Mouse (Mus musculus) small intestine, adult 2 months (tissue): ENCODE measurements around the gene Fbxo44. TPM values are rescaled to one million over a fixed set of nuclear protein-coding genes. Genes with fewer than 3 reads are reported as not detected.

ENCODE experiments used
- H3K27ac ChIP-seq: fragments of 200-500 bp; 2 replicates; pipeline ENCODE4 v1.5.1; 2012; ENCODE audit warnings: low read depth, low read length, control low read depth, inconsistent platforms; ENCODE audit not compliant: insufficient read depth
- H3K27me3 ChIP-seq: fragments of 200-500 bp; 2 replicates; pipeline ENCODE4 v1.6.1; 2012; ENCODE audit warnings: mild to moderate bottlenecking, moderate library complexity, low read length, inconsistent platforms; ENCODE audit not compliant: control insufficient read depth, insufficient read depth
- H3K36me3 ChIP-seq: fragments of 200-500 bp; 2 replicates; pipeline ENCODE4 v1.6.1; 2012; ENCODE audit warnings: mild to moderate bottlenecking, low read length, control low read depth, inconsistent platforms; ENCODE audit not compliant: control insufficient read depth, insufficient read depth
- H3K4me1 ChIP-seq: fragments of 200-500 bp; 2 replicates; pipeline ENCODE4 v1.6.1; 2012; ENCODE audit warnings: low read length, inconsistent platforms, mixed read lengths; ENCODE audit not compliant: control insufficient read depth, insufficient read depth, insufficient read length
- H3K4me3 ChIP-seq: fragments of 200-500 bp; 2 replicates; pipeline ENCODE4 v1.5.1; 2012; ENCODE audit warnings: low read depth, mild to moderate bottlenecking, control low read depth, inconsistent platforms, low read length, moderate library complexity
- CTCF ChIP-seq: fragments of 200-500 bp; IDR thresholded peaks from 2 replicates; pipeline ENCODE4 v1.5.1; 2012; ENCODE audit warnings: low read depth, mild to moderate bottlenecking, control low read depth, inconsistent platforms, low read length, moderate library complexity, mixed read lengths; ENCODE audit not compliant: insufficient replicate concordance, insufficient read length; ENCODE audit errors: extremely low read depth
- POLR2A ChIP-seq: fragments of 200-500 bp; IDR thresholded peaks from 2 replicates; pipeline ENCODE4 v1.6.1; 2012; ENCODE audit warnings: low read depth, mild to moderate bottlenecking, control low read depth, inconsistent platforms, low read length, moderate library complexity
- WGBS: fragments of 180-500 bp; shearing (Covaris S2); methylation state at CpG from one replicate; pipeline ENCODE4 v1.1.7; 2018; 5-methylcytosine and 5-hydroxymethylcytosine counted together
- polyA plus RNA-seq: library from polyadenylated mRNA; depleted of rRNA; stranded (reverse); fragments of >200 nt; gene quantifications from 2 replicates; pipeline ENCODE4 v1.2.3, GENCODE M21; 2012

Fbxo44 gene
- polyA plus RNA-seq, 1 experiment: 17.7 TPM

DNA sequence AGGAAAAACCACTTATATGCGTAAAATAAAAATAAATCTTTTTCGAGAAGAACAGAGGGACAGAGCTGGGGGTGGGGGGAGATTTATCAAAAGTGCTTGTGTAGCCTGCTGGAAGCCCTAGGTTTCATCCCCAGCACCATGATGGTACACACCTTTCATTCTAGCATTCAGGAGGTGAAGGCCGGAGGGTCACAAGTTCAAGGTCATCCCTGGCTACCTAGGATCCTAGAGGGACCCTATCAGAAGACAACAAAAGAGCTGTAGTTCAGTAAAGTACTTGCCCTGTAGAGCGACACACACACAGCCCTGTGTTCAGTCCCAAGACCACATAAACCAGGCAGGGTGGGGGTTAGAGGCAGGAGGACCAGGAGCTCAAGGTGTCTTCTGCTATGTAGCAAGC, 6.3 kb downstream of the Fbxo44 start:
- no peaks in the 10 kb centered on the region; the same call in 1 of the 2 replicates for H3K36me3 ChIP-seq
- H3K4me1 ChIP-seq: peaks cover 8% of the 10 kb centered on the region
- no peak overlapping the region for H3K4me3 ChIP-seq
- WGBS: 91% methylated on average over 4 of the region's 4 CpGs
- no peak for TF ChIP-seq CTCF
- no peak for TF ChIP-seq POLR2A
- H3K27me3 ChIP-seq: no peaks in the 10 kb centered on the region
- no peak overlapping the region for H3K27ac ChIP-seq

GRCm38 (mm10) chr4:148152547-148152946, 7.7 kb downstream of the Fbxo44 start:
- Histone ChIP-seq H3K4me3 (no peak overlapping the region), H3K4me1 (peaks cover 7% of the 10 kb centered on the region; the same call in 1 of the 2 replicates), H3K27me3 (no peaks in the 10 kb centered on the region), H3K27ac (no peak overlapping the region), H3K36me3 (peaks cover 2% of the 10 kb centered on the region; the same call in 1 of the 2 replicates)
- 88% methylated on average over 5 of the region's 5 CpGs for WGBS
- TF ChIP-seq POLR2A: no peak
- TF ChIP-seq CTCF: no peak

DNA sequence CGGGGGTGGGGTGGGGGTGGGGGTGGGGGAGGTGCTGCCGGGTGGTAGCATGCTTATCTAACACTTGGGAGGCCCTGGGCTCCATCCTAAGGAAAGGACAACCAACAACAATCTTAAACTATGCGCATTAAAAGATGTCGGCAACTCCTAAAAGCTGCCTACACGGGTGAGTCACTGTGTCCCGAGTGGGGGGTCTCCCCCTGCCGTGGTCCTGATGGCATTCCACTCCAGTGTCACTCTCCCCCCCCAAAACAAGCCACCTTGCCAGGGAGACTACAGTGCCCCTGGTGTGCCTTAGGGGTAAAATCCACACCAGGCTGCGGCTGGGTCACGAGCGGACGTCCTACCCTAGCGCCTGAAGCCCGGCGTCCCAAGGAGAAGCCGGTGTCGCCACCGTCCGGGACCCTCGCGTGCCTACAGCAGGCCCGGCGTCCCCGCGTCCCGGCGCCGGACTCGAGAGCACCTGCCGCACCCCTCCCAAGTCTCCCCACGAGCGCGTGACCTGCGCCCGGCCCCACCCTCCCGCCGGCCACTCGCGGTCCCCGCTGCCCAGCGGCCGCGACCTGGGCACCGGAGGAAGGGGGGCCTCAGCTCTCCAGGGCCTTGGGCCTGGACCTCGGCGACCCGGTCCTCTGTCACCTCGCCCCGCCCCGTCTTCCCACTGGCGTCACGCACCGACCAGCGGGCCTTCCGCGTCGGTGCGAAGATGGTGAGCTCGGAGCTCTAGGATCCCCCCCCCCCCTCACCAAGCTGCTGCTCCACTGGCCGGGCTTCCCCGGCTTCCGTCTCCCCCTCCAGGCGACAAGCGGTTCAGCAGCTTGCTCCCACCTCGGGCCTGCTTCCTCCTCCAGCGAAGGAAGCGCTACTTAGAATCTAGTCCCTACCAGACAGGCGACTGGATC, 8.8 kb downstream of the Fbxo44 start, which contains the start of gene Fbxo6:
Gene Fbxo6 (minus strand): TSS at position 874 of the 902 bp plus-strand sequence.
- Histone ChIP-seq H3K27ac (peak within 1 kb of the TSS; percentile 96), H3K4me3 (peak within 1 kb of the TSS; percentile 89), H3K27me3 (no peaks in the 10 kb centered on the region), H3K4me1 (peaks cover 7% of the 10 kb centered on the region; the same call in 1 of the 2 replicates), H3K36me3 (peaks cover 4% of the 10 kb centered on the region)
- peak; percentile 35; the same call in 1 of the 2 replicates for TF ChIP-seq POLR2A
- TF ChIP-seq CTCF: peak; percentile 57
- under 1% methylated on average over 67 of the region's 67 CpGs for WGBS

- Histone ChIP-seq H3K27me3 (no peaks in the 10 kb centered on the region), H3K4me1 (peaks cover 7% of the 10 kb centered on the region; the same call in 1 of the 2 replicates), H3K4me3 (no peak overlapping the region), H3K27ac (no peak overlapping the region), H3K36me3 (peaks cover 8% of the 10 kb centered on the region)
- 6% methylated on average over 3 of the region's 3 CpGs for WGBS
- TF ChIP-seq CTCF (no peak), POLR2A (no peak)
Observed at GRCm38 (mm10) chr4:148150953-148151266, 9.4 kb downstream of the Fbxo44 start.

- no peaks in the 10 kb centered on the region for H3K27me3 ChIP-seq
- WGBS: 86% methylated on average over 7 of the region's 7 CpGs
- H3K4me1 ChIP-seq: peaks cover 7% of the 10 kb centered on the region; the same call in 1 of the 2 replicates
Observed at GRCm38 (mm10) chr4:148150242-148150641, 10.0 kb downstream of the Fbxo44 start.

GRCm38 (mm10) chr4:148149540-148149939, 10.7 kb downstream of the Fbxo44 start:
- Histone ChIP-seq H3K27ac (no peak overlapping the region), H3K36me3 (peaks cover 15% of the 10 kb centered on the region), H3K27me3 (no peaks in the 10 kb centered on the region), H3K4me1 (peaks cover 7% of the 10 kb centered on the region; the same call in 1 of the 2 replicates), H3K4me3 (no peak overlapping the region)
- 88% methylated on average over 12 of the region's 12 CpGs for WGBS
- TF ChIP-seq POLR2A (no peak), CTCF (no peak)

More at GRCm38 (mm10) chr4:148150242-148150641, 10.0 kb downstream of the Fbxo44 start:
- no peak overlapping the region for H3K27ac ChIP-seq
- H3K36me3 ChIP-seq: peaks cover 14% of the 10 kb centered on the region
- no peak for TF ChIP-seq CTCF
- no peak for TF ChIP-seq POLR2A
- H3K4me3 ChIP-seq: no peak overlapping the region

DNA sequence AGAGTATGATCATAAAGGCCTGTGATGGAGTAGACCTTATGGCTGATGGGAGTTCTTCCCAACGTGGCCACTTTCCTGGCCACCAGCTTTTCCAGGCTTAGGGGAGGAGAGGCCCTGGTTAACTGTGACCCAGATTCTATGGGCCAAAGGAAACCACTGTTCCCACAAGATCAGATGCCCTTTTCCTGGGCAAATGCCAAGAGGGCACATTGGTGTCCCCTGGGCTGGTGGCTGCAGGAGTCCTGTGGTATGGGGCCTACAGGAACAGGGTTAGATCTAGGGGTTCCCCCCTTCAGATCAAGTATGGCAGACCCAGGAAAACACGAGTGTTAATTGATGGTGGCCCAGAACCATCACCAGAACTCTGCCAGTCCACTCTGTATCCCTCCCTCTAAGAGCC, 12.6 kb downstream of the Fbxo44 start:
- H3K36me3 ChIP-seq: peaks cover 15% of the 10 kb centered on the region
- 81% methylated on average over 2 of the region's 2 CpGs for WGBS
- no peaks in the 10 kb centered on the region for H3K27me3 ChIP-seq
- TF ChIP-seq CTCF (no peak), POLR2A (no peak)
- no peak overlapping the region for H3K4me3 ChIP-seq
- no peak overlapping the region for H3K27ac ChIP-seq
- peaks cover 7% of the 10 kb centered on the region; the same call in 1 of the 2 replicates for H3K4me1 ChIP-seq
